Mouse (Mus musculus) mouse trophoblast stem cell (cell line): ENCODE measurements around the gene Osgep.
"Not testable (repeated sequence)": the region's sequence is repeated elsewhere in the genome, so short reads cannot be mapped to it uniquely, and the experiment has no call there.

Experiments
- in situ Hi-C, 2 experiments: fragments of 300-500 bp; cut with MseI, MboI; formaldehyde crosslinking; loops; 2 replicates in 1 of 2; 3 replicates in 1 of 2; pipeline ENCODE4 v1.15.1; 2025

The Osgep gene

GRCm38 (mm10) chr14:50924281-50925064 lies at the start of gene Osgep, which contains the start of gene Apex1:
Osgep (minus strand) TSS chr14:50924893.
Apex1 (plus strand) TSS chr14:50924968.
- in situ Hi-C loops, result no loop called here

GRCm38 (mm10) chr14:50973700-50974099 lies 49.0 kb upstream of the Osgep start:
- in situ Hi-C loops, result no loop called here

- in situ Hi-C loops, result not testable (repeated sequence)
Measured at GRCm38 (mm10) chr14:50973054-50973453, 48.4 kb upstream of the Osgep start.

- in situ Hi-C loops, result no loop called here
Measured at GRCm38 (mm10) chr14:50970822-50971221, 46.1 kb upstream of the Osgep start.

GRCm38 (mm10) chr14:50969558-50970544 lies 45.2 kb upstream of the Osgep start:
- in situ Hi-C loops, result no loop called here

GRCm38 (mm10) chr14:50969041-50969440 lies 44.3 kb upstream of the Osgep start:
- in situ Hi-C loops, result no loop called here

GRCm38 (mm10) chr14:50968216-50968980 lies 43.7 kb upstream of the Osgep start:
- in situ Hi-C loops, result no loop called here

GRCm38 (mm10) chr14:50958289-50958995 lies 33.7 kb upstream of the Osgep start:
- in situ Hi-C loops, result not testable (repeated sequence)

- in situ Hi-C loops, result not testable (repeated sequence)
Measured at GRCm38 (mm10) chr14:50957146-50957545, 32.5 kb upstream of the Osgep start.

GRCm38 (mm10) chr14:50956724-50957123 lies 32.0 kb upstream of the Osgep start:
- in situ Hi-C loops, result not testable (repeated sequence)

GRCm38 (mm10) chr14:50955942-50956508 lies 31.3 kb upstream of the Osgep start, which contains the start of gene Pnp2:
Pnp2 (plus strand) TSS chr14:50955992.
- in situ Hi-C loops, result not testable (repeated sequence)

- in situ Hi-C loops, result no loop called here
Measured at GRCm38 (mm10) chr14:50955487-50955886, 30.8 kb upstream of the Osgep start.

- in situ Hi-C loops, result not testable (repeated sequence)
Measured at GRCm38 (mm10) chr14:50945526-50945925, 20.8 kb upstream of the Osgep start.

GRCm38 (mm10) chr14:50945081-50945480 lies 20.4 kb upstream of the Osgep start:
- in situ Hi-C loops, result not testable (repeated sequence)

GRCm38 (mm10) chr14:50944668-50945033 lies 20.0 kb upstream of the Osgep start:
- in situ Hi-C loops, result not testable (repeated sequence)

- in situ Hi-C loops, result no loop called here
Measured at GRCm38 (mm10) chr14:50943932-50944667, 19.4 kb upstream of the Osgep start, which contains the start of gene Gm49342. Gm49342 (plus strand) TSS chr14:50944517.

- in situ Hi-C loops, result no loop called here
Measured at GRCm38 (mm10) chr14:50938940-50939339, 14.2 kb upstream of the Osgep start.

GRCm38 (mm10) chr14:50938119-50938908 lies 13.6 kb upstream of the Osgep start:
- in situ Hi-C loops, result no loop called here

- in situ Hi-C loops, result no loop called here
Measured at GRCm38 (mm10) chr14:50936649-50937048, 12.0 kb upstream of the Osgep start.
